In genomic region chr19:45283302-45283701, GRCm38 (mm10) we compare ENCODE assay signal across 9 mouse cellular contexts. TPM values are rescaled to one million over a fixed set of nuclear protein-coding genes. Genes with fewer than 3 reads are reported as not detected.
DNase-seq lines count a peak whose midpoint lies in the region; TF ChIP-seq lines count a peak whose summit lies in the region.
"Had no signal": no experiment of that assay in that cellular context is flagged by ENCODE, and none has a peak within 500 bp of the region (broad histone marks: within the 10 kb centered on the region; RNA-seq: fewer than 3 reads in every experiment).

No protein-coding gene starts in this region.

- H3K9me3 ChIP-seq in embryonic facial prominence, embryonic 10.5 days = no peaks in the 10 kb centered on the region

- no peak for TF ChIP-seq POLR2A in testis, adult 2 months (IDR thresholded peaks at IDR 0.05; ENCODE audit: control insufficient read depth, low read depth, low read length)

- peaks cover 3% of the 10 kb centered on the region; the same call in 1 of the 2 replicates for H3K4me1 ChIP-seq in embryonic facial prominence, embryonic 10.5 days
- no peaks in the 10 kb centered on the region for H3K4me1 ChIP-seq in testis, adult 2 months (ENCODE audit: control insufficient read depth, insufficient read depth, low read length)

- 6% methylated on average over 10 of the region's 10 CpGs for WGBS in embryonic facial prominence, embryonic 10.5 days

- no peaks in the 10 kb centered on the region for H3K36me3 ChIP-seq in embryonic facial prominence, embryonic 10.5 days (replicated peaks)
- no peaks in the 10 kb centered on the region for H3K36me3 ChIP-seq in testis, adult 2 months (ENCODE audit: control insufficient read depth, insufficient read depth, low read length)

- no peak overlapping the region for H3K27ac ChIP-seq in embryonic facial prominence, embryonic 10.5 days (replicated peaks)
- H3K27ac ChIP-seq in testis, adult 2 months (ENCODE audit: control insufficient read depth, insufficient read depth, low read depth, low read length) = no peak overlapping the region
- H3K27ac ChIP-seq: macrophage had no signal

- H3K27me3 ChIP-seq in embryonic facial prominence, embryonic 10.5 days (replicated peaks; ENCODE audit: low read depth, poor library complexity, severe bottlenecking) = peaks cover 40% of the 10 kb centered on the region
- no peaks in the 10 kb centered on the region for H3K27me3 ChIP-seq in testis, adult 2 months (ENCODE audit: control insufficient read depth, insufficient read depth, low read length)

- peak; percentile 51 for TF ChIP-seq CTCF in testis, adult 2 months (IDR thresholded peaks at IDR 0.05; ENCODE audit: control insufficient read depth, insufficient read depth, insufficient replicate concordance, low read depth, low read length)

- 0 out of 2 replicates have a peak overlapping the region, but pooled peaks have one; percentile 18 for H3K4me3 ChIP-seq in embryonic facial prominence, embryonic 10.5 days
- H3K4me3 ChIP-seq in testis, adult 2 months (ENCODE audit: control insufficient read depth, low read depth, low read length) = no peak overlapping the region

- peak; percentile 73 to 79 for DNase-seq in left cerebral cortex, adult 18-20 months (ENCODE audit: low spot score in 2 of 2)
- DNase-seq in left cerebral cortex, adult 11 months (ENCODE audit: low spot score) = no peak
- DNase-seq in adrenal gland, postnatal 14 days = peak; percentile 75
- peak; percentile 71 for DNase-seq in embryonic facial prominence, embryonic 10.5 days (ENCODE audit: low spot score)
- DNase-seq in heart, adult 8-10 months (ENCODE audit: low spot score) = peak; percentile 59
- DNase-seq in kidney, postnatal 14 days = peak; percentile 55
- peak; percentile 37 to 72 for DNase-seq in lung, postnatal 4 days

RNA-seq across cellular contexts. Expression of gene Lbx1, which starts 47.7 kb away (rescaled TPM):
- total RNA-seq in left cerebral cortex, adult 18-20 months (2021) = not detected
- total RNA-seq in adrenal gland, postnatal 14 days (2021) = not detected in 2 replicates
- 0.22 and 0.40 TPM in 2 replicates for polyA plus RNA-seq in embryonic facial prominence, embryonic 10.5 days (2016; fragmentation: Nextera tagmentation; extraction: Ambion mirVana)
- total RNA-seq in heart, adult 8-10 months (2022) = under 1 TPM in 1 of 4 experiments, not detected in 3; 0.17 TPM
- polyA plus RNA-seq in testis, adult 2 months (2012; rRNA removed) = not detected in 2 replicates
- polyA plus RNA-seq: macrophage had no signal
